Mouse (Mus musculus) midbrain, embryonic 15.5 days (tissue): Measurements from ENCODE around the gene Ppp1r1b. TPM values are rescaled to one million over a fixed set of nuclear protein-coding genes. Genes with fewer than 3 reads are reported as not detected.

Experiments
- ATAC-seq: fragments of 200-750 bp; cut with Nextera tagmentation; replicated peaks from 2 replicates; pipeline ENCODE4 v1.8.0; 2017; ENCODE audit warnings: moderate TSS enrichment
- H3K27ac ChIP-seq: fragments of 300-500 bp; sonication (generic); 2 replicates; pipeline ENCODE4 v1.5.1; 2015; ENCODE audit warnings: mild to moderate bottlenecking, inconsistent platforms
- H3K27me3 ChIP-seq: fragments of 300-500 bp; sonication (generic); replicated peaks from 2 replicates; pipeline ENCODE4 v1.6.1; 2015; ENCODE audit warnings: inconsistent platforms
- H3K36me3 ChIP-seq: fragments of 300-500 bp; sonication (generic); replicated peaks from 2 replicates; pipeline ENCODE4 v1.6.1; 2015; ENCODE audit warnings: inconsistent platforms
- H3K4me1 ChIP-seq: fragments of 300-500 bp; sonication (generic); 2 replicates; pipeline ENCODE4 v1.6.1; 2015; ENCODE audit warnings: inconsistent platforms
- H3K4me2 ChIP-seq: fragments of 300-500 bp; sonication (generic); 2 replicates; pipeline ENCODE4 v1.6.1; 2015; ENCODE audit warnings: inconsistent platforms, mild to moderate bottlenecking, moderate library complexity
- H3K4me3 ChIP-seq: fragments of 300-500 bp; sonication (generic); 2 replicates; pipeline ENCODE4 v1.5.1; 2015; ENCODE audit warnings: mild to moderate bottlenecking, inconsistent platforms
- H3K9ac ChIP-seq: fragments of 300-500 bp; sonication (generic); 2 replicates; pipeline ENCODE4 v1.6.1; 2015; ENCODE audit warnings: mild to moderate bottlenecking, inconsistent platforms
- H3K9me3 ChIP-seq: fragments of 300-500 bp; sonication (generic); 2 replicates; pipeline ENCODE4 v1.6.1; 2016; ENCODE audit warnings: inconsistent platforms
- WGBS: fragments of 180-500 bp; shearing (Covaris S2); methylation state at CpG from one replicate; pipeline ENCODE4 v1.1.7; 2015; ENCODE audit warnings: mixed read lengths; 5-methylcytosine and 5-hydroxymethylcytosine counted together
- polyA plus RNA-seq: library from polyadenylated mRNA; unstranded; fragments of >200 nt; fragmentation: Nextera tagmentation; extraction: Ambion mirVana; gene quantifications from 2 replicates; pipeline ENCODE4 v1.2.1, GENCODE M21; 2015

Gene Ppp1r1b
- polyA plus RNA-seq, 1 experiment from 2014 or later: 2.0 TPM

- Histone ChIP-seq H3K9me3 (no peaks in the 10 kb centered on the region), H3K9ac (no peak overlapping the region), H3K27ac (no peak overlapping the region), H3K36me3 (no peaks in the 10 kb centered on the region), H3K4me2 (no peak overlapping the region), H3K4me3 (no peak overlapping the region), H3K27me3 (peaks cover 95% of the 10 kb centered on the region), H3K4me1 (peaks cover 23% of the 10 kb centered on the region)
- no peak for ATAC-seq
- 0% methylated on average over 1 of the region's 1 CpGs for WGBS
Observed at GRCm38 (mm10) chr11:98322159-98322558, 26.0 kb upstream of the Ppp1r1b start.

- WGBS: 4% methylated on average over 10 of the region's 10 CpGs
- no peak overlapping the region for H3K27ac ChIP-seq
Observed at GRCm38 (mm10) chr11:98323136-98323866, 24.9 kb upstream of the Ppp1r1b start.

GRCm38 (mm10) chr11:98323933-98324332, 24.3 kb upstream of the Ppp1r1b start:
- 2% methylated on average over 9 of the region's 9 CpGs for WGBS
- no peak overlapping the region for H3K9ac ChIP-seq
- peaks cover 91% of the 10 kb centered on the region for H3K27me3 ChIP-seq
- no peaks in the 10 kb centered on the region for H3K9me3 ChIP-seq
- H3K4me3 ChIP-seq: no peak overlapping the region
- no peak for ATAC-seq
- H3K4me1 ChIP-seq: peaks cover 34% of the 10 kb centered on the region
- no peaks in the 10 kb centered on the region for H3K36me3 ChIP-seq
- H3K4me2 ChIP-seq: no peak overlapping the region
- H3K27ac ChIP-seq: no peak overlapping the region

More at GRCm38 (mm10) chr11:98323136-98323866, 24.9 kb upstream of the Ppp1r1b start:
- H3K4me3 ChIP-seq: no peak overlapping the region
- H3K9ac ChIP-seq: no peak overlapping the region
- no peaks in the 10 kb centered on the region for H3K36me3 ChIP-seq
- H3K4me2 ChIP-seq: no peak overlapping the region
- no peaks in the 10 kb centered on the region for H3K9me3 ChIP-seq
- H3K4me1 ChIP-seq: peaks cover 34% of the 10 kb centered on the region
- peaks cover 95% of the 10 kb centered on the region for H3K27me3 ChIP-seq
- no peak for ATAC-seq

- no peaks in the 10 kb centered on the region for H3K9me3 ChIP-seq
- WGBS: 6% methylated on average over 14 of the region's 14 CpGs
- no peaks in the 10 kb centered on the region for H3K36me3 ChIP-seq
- no peak for ATAC-seq
- H3K27me3 ChIP-seq: peaks cover 91% of the 10 kb centered on the region
- no peak overlapping the region for H3K27ac ChIP-seq
- no peak overlapping the region for H3K4me3 ChIP-seq
- peak overlapping the region; percentile 19 for H3K4me2 ChIP-seq
- no peak overlapping the region for H3K9ac ChIP-seq
- H3K4me1 ChIP-seq: peaks cover 39% of the 10 kb centered on the region
Observed at GRCm38 (mm10) chr11:98325191-98325820, 22.9 kb upstream of the Ppp1r1b start.

- 3% methylated on average over 20 of the region's 22 CpGs for whole genome bisulfite sequencing
- no peaks in the 10 kb centered on the region for H3K9me3 ChIP-seq
- H3K4me3 ChIP-seq: no peak overlapping the region
- no peak overlapping the region for H3K9ac ChIP-seq
- no peak for ATAC-seq
- no peak overlapping the region for H3K27ac ChIP-seq
- peaks cover 91% of the 10 kb centered on the region for H3K27me3 ChIP-seq
- no peaks in the 10 kb centered on the region for H3K36me3 ChIP-seq
- peaks cover 34% of the 10 kb centered on the region for H3K4me1 ChIP-seq
- peak overlapping the region; percentile 19 for H3K4me2 ChIP-seq
Observed at GRCm38 (mm10) chr11:98325821-98326218, 22.4 kb upstream of the Ppp1r1b start.

GRCm38 (mm10) chr11:98326741-98327135, 21.5 kb upstream of the Ppp1r1b start:
- WGBS: under 1% methylated on average over 19 of the region's 19 CpGs
- Histone ChIP-seq H3K4me3 (peak overlapping the region; percentile 30), H3K36me3 (no peaks in the 10 kb centered on the region), H3K9ac (no peak overlapping the region), H3K9me3 (no peaks in the 10 kb centered on the region), H3K4me2 (peak overlapping the region; percentile 38), H3K27me3 (peaks cover 89% of the 10 kb centered on the region), H3K27ac (no peak overlapping the region), H3K4me1 (peaks cover 28% of the 10 kb centered on the region)
- ATAC-seq: no peak

GRCm38 (mm10) chr11:98327136-98328030, 20.8 kb upstream of the Ppp1r1b start:
- no peaks in the 10 kb centered on the region for H3K36me3 ChIP-seq
- ATAC-seq: no peak
- H3K4me1 ChIP-seq: peaks cover 28% of the 10 kb centered on the region
- H3K4me3 ChIP-seq: peak overlapping the region; percentile 30
- peak overlapping the region; percentile 38 for H3K4me2 ChIP-seq
- H3K9ac ChIP-seq: no peak overlapping the region
- no peak overlapping the region; the same call in 1 of the 2 replicates for H3K27ac ChIP-seq
- WGBS: under 1% methylated on average over 97 of the region's 97 CpGs
- H3K9me3 ChIP-seq: no peaks in the 10 kb centered on the region
- peaks cover 91% of the 10 kb centered on the region for H3K27me3 ChIP-seq

- Histone ChIP-seq H3K9me3 (no peaks in the 10 kb centered on the region), H3K27ac (peak overlapping the region; percentile 32)
- 0% methylated on average over 35 of the region's 35 CpGs for WGBS
Observed at GRCm38 (mm10) chr11:98328031-98328370, 20.2 kb upstream of the Ppp1r1b start.

GRCm38 (mm10) chr11:98328371-98329069, 19.7 kb upstream of the Ppp1r1b start:
- ATAC-seq: no peak
- Histone ChIP-seq H3K4me1 (peaks cover 28% of the 10 kb centered on the region), H3K9me3 (no peaks in the 10 kb centered on the region), H3K9ac (peak overlapping the region; percentile 7; the same call in 1 of the 2 replicates), H3K4me2 (peak overlapping the region; percentile 38), H3K27me3 (peaks cover 90% of the 10 kb centered on the region), H3K27ac (peak overlapping the region; percentile 32), H3K4me3 (peak overlapping the region; percentile 30), H3K36me3 (no peaks in the 10 kb centered on the region)
- WGBS: under 1% methylated on average over 55 of the region's 56 CpGs

More at GRCm38 (mm10) chr11:98328031-98328370, 20.2 kb upstream of the Ppp1r1b start:
- Histone ChIP-seq H3K4me2 (peak overlapping the region; percentile 38), H3K27me3 (peaks cover 90% of the 10 kb centered on the region), H3K4me3 (peak overlapping the region; percentile 30), H3K9ac (no peak overlapping the region), H3K4me1 (peaks cover 28% of the 10 kb centered on the region), H3K36me3 (no peaks in the 10 kb centered on the region)
- ATAC-seq: no peak

GRCm38 (mm10) chr11:98329081-98329959, 18.9 kb upstream of the Ppp1r1b start, which contains the start of gene Neurod2:
Neurod2 (minus strand) TSS chr11:98329648.
- WGBS: 1% methylated on average over 38 of the region's 38 CpGs
- H3K36me3 ChIP-seq: no peaks in the 10 kb centered on the region
- H3K9ac ChIP-seq: peak within 1 kb of the TSS; percentile 7; the same call in 1 of the 2 replicates
- H3K27me3 ChIP-seq: peaks cover 90% of the 10 kb centered on the region
- peak within 1 kb of the TSS; percentile 32 for H3K27ac ChIP-seq
- peak within 1 kb of the TSS; percentile 30 for H3K4me3 ChIP-seq
- H3K4me2 ChIP-seq: peak within 1 kb of the TSS; percentile 38
- peaks cover 34% of the 10 kb centered on the region for H3K4me1 ChIP-seq
- ATAC-seq: no peak
- no peaks in the 10 kb centered on the region for H3K9me3 ChIP-seq
